18 mouse cellular contexts compared by ENCODE assay signal in the genomic region with DNA sequence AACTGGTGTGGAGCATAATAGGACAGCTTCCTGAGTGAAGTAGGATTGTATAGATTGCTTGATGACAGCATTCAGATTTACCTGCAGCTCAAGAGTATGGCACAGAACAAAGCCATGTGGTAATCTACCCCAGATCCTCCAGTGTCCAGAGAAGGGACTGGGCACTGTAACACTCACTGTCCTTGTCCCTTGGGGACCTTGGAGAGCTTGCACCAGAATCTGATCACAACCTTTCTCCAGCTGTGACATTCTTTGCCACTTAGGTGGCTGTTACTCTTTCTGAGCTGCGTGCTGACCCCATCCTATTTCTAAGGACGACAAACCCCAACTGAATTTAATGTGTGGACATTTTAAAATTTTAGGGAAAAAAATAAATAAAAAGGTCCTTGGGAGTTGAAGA. TPM values are rescaled to one million over a fixed set of nuclear protein-coding genes. Genes with fewer than 3 reads are reported as not detected.
A peak's percentile ranks its signal among the peaks of the same experiment; 100 is the strongest.
DNase-seq lines count a peak whose midpoint lies in the region; ATAC-seq and TF ChIP-seq lines count a peak whose summit lies in the region.
"Had no signal": no experiment of that assay in that cellular context is flagged by ENCODE, and none has a peak within 500 bp of the region (broad histone marks: within the 10 kb centered on the region; RNA-seq: fewer than 3 reads in every experiment).

No protein-coding gene starts in this region.

- 52% methylated on average over 2 of the region's 2 CpGs for WGBS in heart, embryonic 12.5 days

- peak overlapping the region; percentile 49; the same call in 1 of the 2 replicates for H3K27ac ChIP-seq in gastrocnemius, adult 2 months
- H3K27ac ChIP-seq in heart, embryonic 12.5 days (ENCODE audit: poor library complexity, severe bottlenecking) = peak overlapping the region; percentile 44; the same call in 1 of the 2 replicates
- H3K27ac ChIP-seq: embryonic facial prominence, embryonic 10.5 days; embryonic facial prominence, embryonic 12.5 days; forebrain, embryonic 13.5 days; forebrain, embryonic 15.5 days had no signal

- H3K4me2 ChIP-seq in heart, embryonic 12.5 days = no peak overlapping the region
- H3K4me2 ChIP-seq: embryonic facial prominence, embryonic 12.5 days; forebrain, embryonic 13.5 days; forebrain, embryonic 15.5 days had no signal

- no peak overlapping the region for H3K9ac ChIP-seq in heart, embryonic 12.5 days
- H3K9ac ChIP-seq: embryonic facial prominence, embryonic 12.5 days; forebrain, embryonic 13.5 days; forebrain, embryonic 15.5 days; forebrain, postnatal 0 days had no signal

- no peak for ATAC-seq in heart, embryonic 12.5 days (ENCODE audit: insufficient number of reproducible peaks, low FRiP score)
- ATAC-seq: forebrain, embryonic 13.5 days; forebrain, embryonic 15.5 days; forebrain, postnatal 0 days had no signal

- intact Hi-C loops in gastrocnemius, adult 2 months (cut with DNase I) = no loop called here
- intact Hi-C loops in gastrocnemius, postnatal 36 days (cut with DNase I) = no loop called here

- H3K4me1 ChIP-seq in heart, embryonic 12.5 days (replicated peaks) = peaks cover 86% of the 10 kb centered on the region
- H3K4me1 ChIP-seq: forebrain, embryonic 13.5 days; forebrain, embryonic 15.5 days had no signal

- H3K4me3 ChIP-seq in gastrocnemius, adult 2 months = no peak overlapping the region
- H3K4me3 ChIP-seq in heart, embryonic 12.5 days = no peak overlapping the region
- H3K4me3 ChIP-seq: embryonic facial prominence, embryonic 10.5 days; embryonic facial prominence, embryonic 12.5 days; forebrain, embryonic 13.5 days; forebrain, embryonic 15.5 days had no signal

- no peaks in the 10 kb centered on the region for H3K27me3 ChIP-seq in heart, embryonic 12.5 days (replicated peaks)
- H3K27me3 ChIP-seq: embryonic facial prominence, embryonic 12.5 days; forebrain, embryonic 13.5 days; forebrain, embryonic 15.5 days had no signal

- no peaks in the 10 kb centered on the region for H3K9me3 ChIP-seq in heart, embryonic 12.5 days (replicated peaks)
- H3K9me3 ChIP-seq: embryonic facial prominence, embryonic 10.5 days; embryonic facial prominence, embryonic 12.5 days; forebrain, embryonic 13.5 days; forebrain, embryonic 15.5 days had no signal

- no peak for TF ChIP-seq CTCF in gastrocnemius, adult 2 months (IDR thresholded peaks at IDR 0.05)

- no peak for DNase-seq in gastrocnemius, adult 2 months
- DNase-seq in gastrocnemius, postnatal 36 days = no peak
- no peak for DNase-seq in heart, adult 18-20 months
- DNase-seq in testis, postnatal 14 days (ENCODE audit: low spot score) = no peak
- DNase-seq: adrenal gland, adult 8-10 months; adrenal gland, postnatal 25 days; cerebellum, adult 11-12 months; cerebellum, adult 2 months; cerebellum, adult 9-10 months; cerebellum, postnatal 10 days; cerebellum, postnatal 25 days; forebrain, postnatal 0 days had no signal

- no peaks in the 10 kb centered on the region; the same call in 1 of the 2 replicates for H3K36me3 ChIP-seq in heart, embryonic 12.5 days
- H3K36me3 ChIP-seq: embryonic facial prominence, embryonic 12.5 days; forebrain, embryonic 15.5 days had no signal

RNA-seq across cellular contexts. Expression of a gene that starts 46.1 kb away (rescaled TPM):
- 10 to 100 TPM; 51.3 to 69.5 TPM for total RNA-seq in gastrocnemius, adult 2 months (2021)
- total RNA-seq in gastrocnemius, postnatal 36 days (2021) = 100 to 1,000 TPM in 1 of 2 experiments, 10 to 100 TPM in 1; 77.5 to 105 TPM
- 117 and 129 TPM in 2 replicates for polyA plus RNA-seq in heart, embryonic 12.5 days (2016; fragmentation: Nextera tagmentation; extraction: Ambion mirVana)
- 100 to 1,000 TPM; 127 to 140 TPM for total RNA-seq in heart, adult 18-20 months (2021)

RNA-seq across cellular contexts. Expression of a gene that starts 46.2 kb away (rescaled TPM):
- total RNA-seq in gastrocnemius, adult 2 months (2021) = 100 to 1,000 TPM in 1 of 2 experiments, 10 to 100 TPM in 1; 73.3 to 117 TPM
- 100 to 1,000 TPM; 146 to 216 TPM for total RNA-seq in gastrocnemius, postnatal 36 days (2021)
- 240 and 249 TPM in 2 replicates for polyA plus RNA-seq in heart, embryonic 12.5 days (2016; fragmentation: Nextera tagmentation; extraction: Ambion mirVana)
- total RNA-seq in heart, adult 18-20 months (2021) = 100 to 1,000 TPM; 217 to 274 TPM
- total RNA-seq: MEL had no signal
